Mouse (Mus musculus) embryo, embryonic 11 days (tissue): ENCODE results near the gene Luc7l3.
"Not testable (repeated sequence)": the region's sequence is repeated elsewhere in the genome, so short reads cannot be mapped to it uniquely, and the experiment has no call there.

Source experiments
- DNase-seq: peaks from one replicate; pipeline ENCODE4 v3.0.0-alpha.2; 2015

The Luc7l3 gene

GRCm38 (mm10) chr11:94290062-94290740 lies 31.6 kb downstream of the Luc7l3 start:
- DNase-seq: no peak

GRCm38 (mm10) chr11:94287105-94287504 lies 34.7 kb downstream of the Luc7l3 start:
- DNase-seq: no peak

GRCm38 (mm10) chr11:94285886-94286574 lies 35.8 kb downstream of the Luc7l3 start:
- DNase-seq: no peak

GRCm38 (mm10) chr11:94283536-94284099 lies 38.2 kb downstream of the Luc7l3 start:
- no peak for DNase-seq

- DNase-seq: no peak
These were observed 39.5 kb downstream of the Luc7l3 start for GRCm38 (mm10) chr11:94282291-94282690.

- no peak for DNase-seq
These were observed 40.3 kb downstream of the Luc7l3 start, which contains the start of gene Gm21885 for GRCm38 (mm10) chr11:94281199-94282181. Gene Gm21885, plus strand, starts transcription at chr11:94281873.

GRCm38 (mm10) chr11:94276869-94277337 lies 44.9 kb downstream of the Luc7l3 start:
- DNase-seq: peak; percentile 93

GRCm38 (mm10) chr11:94275686-94276085 lies 46.1 kb downstream of the Luc7l3 start:
- no peak for DNase-seq

- no peak for DNase-seq
These were observed 46.6 kb downstream of the Luc7l3 start for GRCm38 (mm10) chr11:94275226-94275625.

GRCm38 (mm10) chr11:94274206-94274867 lies 47.5 kb downstream of the Luc7l3 start:
- no peak for DNase-seq

GRCm38 (mm10) chr11:94272960-94273927 lies 48.5 kb downstream of the Luc7l3 start:
- no peak for DNase-seq

- DNase-seq: no peak
These were observed 50.8 kb downstream of the Luc7l3 start for GRCm38 (mm10) chr11:94271015-94271414.

- DNase-seq: no peak
These were observed 51.9 kb downstream of the Luc7l3 start for GRCm38 (mm10) chr11:94269906-94270305.

- DNase-seq: no peak
These were observed 53.0 kb downstream of the Luc7l3 start for GRCm38 (mm10) chr11:94268761-94269160.

GRCm38 (mm10) chr11:94266155-94266554 lies 55.6 kb downstream of the Luc7l3 start:
- not testable (repeated sequence) for DNase-seq

GRCm38 (mm10) chr11:94265134-94265785 lies 56.5 kb downstream of the Luc7l3 start:
- peak; percentile 80 for DNase-seq

GRCm38 (mm10) chr11:94261585-94262370 lies 60.0 kb downstream of the Luc7l3 start:
- no peak for DNase-seq

- no peak for DNase-seq
These were observed 62.0 kb downstream of the Luc7l3 start for GRCm38 (mm10) chr11:94259814-94260213.

- DNase-seq: no peak
These were observed 63.8 kb downstream of the Luc7l3 start for GRCm38 (mm10) chr11:94257987-94258386.
